Mouse (Mus musculus): ENCODE data around the gene Rhbdf2.

GRCm38 (mm10) chr11:116616438-116617118 lies 10.2 kb downstream of the Rhbdf2 start:
- no peak for TF ChIP-seq HCFC1 (IDR thresholded peaks at IDR 0.05; ENCODE audit: borderline replicate concordance, insufficient read depth, low read length)
- TF ChIP-seq ZC3H11A (IDR thresholded peaks at IDR 0.05; ENCODE audit: borderline replicate concordance, low read depth, low read length) = no peak
- TF ChIP-seq MAFK (IDR thresholded peaks at IDR 0.05; ENCODE audit: insufficient read depth, low read depth, low read length) = no peak
- TF ChIP-seq ZNF384 (IDR thresholded peaks at IDR 0.05; ENCODE audit: low read depth, low read length) = no peak

Measured in ES-E14 (cell line).